Comparison of ENCODE assay signal across 1 mouse cellular context in the genomic region with DNA sequence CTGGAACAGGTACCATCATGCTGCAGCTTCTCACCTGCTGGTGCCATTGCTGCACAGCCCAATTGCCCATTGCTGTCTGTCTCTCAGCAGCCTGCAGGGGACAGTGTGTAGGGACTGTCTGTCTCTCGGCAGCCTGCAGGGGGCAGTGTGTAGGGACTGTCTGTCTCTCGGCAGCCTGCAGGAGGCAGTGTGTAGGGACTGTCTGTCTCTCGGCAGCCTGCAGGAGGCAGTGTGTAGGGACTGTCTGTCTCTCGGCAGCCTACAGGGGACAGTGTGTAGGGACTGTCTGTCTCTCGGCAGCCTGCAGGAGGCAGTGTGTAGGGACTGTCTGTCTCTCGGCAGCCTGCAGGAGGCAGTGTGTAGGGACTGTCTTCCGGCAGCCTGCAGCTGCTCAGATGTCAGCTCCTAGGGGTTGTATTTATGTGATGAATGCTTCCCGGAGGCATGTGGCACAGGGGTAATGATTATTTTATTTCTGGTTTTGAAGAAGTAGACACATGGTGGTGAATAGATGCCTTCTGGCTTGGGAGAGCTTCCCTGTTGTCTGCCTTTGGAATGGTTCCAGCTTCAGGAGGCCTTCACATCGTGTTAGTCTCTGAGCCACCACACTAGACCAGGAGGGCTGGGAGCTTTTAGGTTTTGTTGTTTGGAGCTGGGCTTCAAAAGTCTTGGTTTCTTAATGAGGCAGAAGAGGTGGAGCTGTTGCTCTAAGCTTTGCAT.
TF ChIP-seq lines count a peak whose summit lies in the region.

No protein-coding gene starts in this region.

TF ChIP-seq in CH12.LX, 34 proteins besides CTCF, POLR2A, EP300 and RAD21 (continued from another document):
- 0 out of 2 replicates have a peak, but pooled peaks have one; percentile 35 for TF ChIP-seq MXI1 (IDR thresholded peaks at IDR 0.05; ENCODE audit: low read depth, low read length)
- 0 out of 2 replicates have a peak, but pooled peaks have one; percentile 11 for TF ChIP-seq MAX (IDR thresholded peaks at IDR 0.05; ENCODE audit: low read length)
